Mouse (Mus musculus): ENCODE data around the gene Trappc3l. TPM values are rescaled to one million over a fixed set of nuclear protein-coding genes. Genes with fewer than 3 reads are reported as not detected.

Trappc3l gene
- polyA plus RNA-seq, 1 experiment from 2014 or later = not detected

DNA sequence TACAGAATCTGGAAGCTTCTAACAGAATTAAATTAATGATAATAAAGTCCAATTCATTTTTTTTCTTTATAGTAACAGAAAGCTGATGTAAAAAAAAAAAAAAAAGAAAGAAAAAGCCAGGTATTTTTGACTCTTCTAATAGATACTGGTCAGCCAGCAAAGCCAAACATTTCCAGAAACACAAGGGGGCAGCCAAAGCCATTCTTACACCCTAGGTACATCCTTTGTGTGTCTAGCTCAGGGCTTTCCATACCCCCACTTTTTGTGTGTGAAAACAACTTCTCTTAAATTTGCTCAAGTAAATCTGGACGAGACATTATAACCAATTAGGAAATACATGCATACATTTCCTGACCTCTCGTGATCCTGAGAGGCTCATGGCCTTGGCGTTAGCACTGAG is 114.4 kb downstream of the Trappc3l start:
- peaks cover 12% of the 10 kb centered on the region; the same call in 1 of the 2 replicates for H3K4me1 ChIP-seq
- 87% methylated on average over 3 of the region's 3 CpGs for WGBS
- H3K4me3 ChIP-seq = no peak overlapping the region
- no peaks in the 10 kb centered on the region for H3K9me3 ChIP-seq (replicated peaks)
- peaks cover 28% of the 10 kb centered on the region for H3K36me3 ChIP-seq
- no peak overlapping the region for H3K27ac ChIP-seq
- no peaks in the 10 kb centered on the region for H3K27me3 ChIP-seq (ENCODE audit: low read depth, poor library complexity, severe bottlenecking)
- no peak for DNase-seq (ENCODE audit: low spot score)

DNA sequence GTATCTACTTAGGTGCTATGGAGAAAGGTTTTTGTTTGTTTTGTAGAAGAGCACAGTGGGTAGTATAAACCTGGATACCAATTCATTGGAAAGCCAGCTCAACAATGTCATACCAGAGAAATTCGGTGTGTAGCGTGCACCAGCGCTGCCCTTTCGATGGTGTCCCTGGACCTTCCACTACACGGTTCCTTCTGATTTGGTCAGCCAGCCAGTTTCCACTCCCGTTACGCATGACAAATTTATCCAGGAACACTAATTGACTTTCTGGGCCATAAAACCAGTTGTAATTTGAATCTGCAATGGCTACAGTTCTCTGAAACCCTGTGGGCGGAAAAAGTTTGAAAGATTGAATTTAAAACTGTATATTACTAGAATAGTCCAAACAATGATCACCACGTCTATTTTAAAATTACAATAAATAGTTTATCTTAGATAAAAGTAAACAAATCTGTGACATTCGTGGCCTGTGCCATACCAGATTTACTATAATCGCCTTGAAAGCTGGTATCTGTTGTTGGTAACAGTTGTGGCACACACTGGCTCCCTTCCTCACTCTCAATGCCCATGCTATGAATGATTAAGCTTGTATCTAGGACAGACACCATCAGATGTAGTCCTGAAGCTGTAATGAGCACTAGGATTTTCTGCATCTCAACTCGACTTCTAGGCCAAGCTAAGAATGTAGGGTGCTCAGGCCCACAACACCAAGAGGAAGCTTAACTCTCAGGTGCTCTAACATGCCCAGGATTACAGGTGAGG is 118.6 kb downstream of the Trappc3l start:
- no peaks in the 10 kb centered on the region for H3K27me3 ChIP-seq (ENCODE audit: low read depth, poor library complexity, severe bottlenecking)
- H3K27ac ChIP-seq = peak overlapping the region; percentile 25; the same call in 1 of the 2 replicates
- no peak for DNase-seq (ENCODE audit: low spot score)
- 83% methylated on average over 12 of the region's 12 CpGs for WGBS
- no peaks in the 10 kb centered on the region for H3K9me3 ChIP-seq (replicated peaks)
- H3K4me3 ChIP-seq = no peak overlapping the region
- 0 out of 2 replicates have a peak, but pooled peaks cover under 1% of the 10 kb centered on the region for H3K4me1 ChIP-seq
- H3K36me3 ChIP-seq = peaks cover 54% of the 10 kb centered on the region

Other genes starting within 250 kb of the Trappc3l start
- not detected in 2 replicates for gene Sult3a1, start 179.9 kb upstream of the Trappc3l start, polyA plus RNA-seq (2016; fragmentation: Nextera tagmentation; extraction: Ambion mirVana)
- gene Rsph4a, start 132.5 kb upstream of the Trappc3l start, polyA plus RNA-seq (2016; fragmentation: Nextera tagmentation; extraction: Ambion mirVana) = 0.05 TPM in 1 of 2 replicates, not detected in the other
- 18.5 and 23.6 TPM in 2 replicates for gene Zup1, start 86.3 kb upstream of the Trappc3l start, polyA plus RNA-seq (2016; fragmentation: Nextera tagmentation; extraction: Ambion mirVana)
- gene Rwdd1, start 18.0 kb upstream of the Trappc3l start, polyA plus RNA-seq (2016; fragmentation: Nextera tagmentation; extraction: Ambion mirVana) = 141 and 150 TPM in 2 replicates
- not detected in 2 replicates for gene Calhm4, start 6.7 kb downstream of the Trappc3l start, polyA plus RNA-seq (2016; fragmentation: Nextera tagmentation; extraction: Ambion mirVana)
- 0.04 and 0.05 TPM in 2 replicates for gene Calhm5, start 58.9 kb downstream of the Trappc3l start, polyA plus RNA-seq (2016; fragmentation: Nextera tagmentation; extraction: Ambion mirVana)
- 0.69 and 0.95 TPM in 2 replicates for gene Calhm6, start 90.4 kb downstream of the Trappc3l start, polyA plus RNA-seq (2016; fragmentation: Nextera tagmentation; extraction: Ambion mirVana)
- 26.7 and 35.2 TPM in 2 replicates for gene Dse, start 170.1 kb downstream of the Trappc3l start, polyA plus RNA-seq (2016; fragmentation: Nextera tagmentation; extraction: Ambion mirVana)
- 57.7 and 69.3 TPM in 2 replicates for gene Tspyl1, start 244.6 kb downstream of the Trappc3l start, polyA plus RNA-seq (2016; fragmentation: Nextera tagmentation; extraction: Ambion mirVana)

All from limb, embryonic 10.5 days (tissue).